Mouse (Mus musculus) hindbrain, postnatal 0 days (tissue): ENCODE measurements around the gene Timd2. TPM values are rescaled to one million over a fixed set of nuclear protein-coding genes. Genes with fewer than 3 reads are reported as not detected.

Experiments used
- ATAC-seq: fragments of 200-750 bp; cut with Nextera tagmentation; 2 replicates; pipeline ENCODE4 v1.8.0; 2017; ENCODE audit warnings: mild to moderate bottlenecking, moderate TSS enrichment, moderate library complexity
- DNase-seq: peaks from one replicate; pipeline ENCODE4 v3.0.0-alpha.2; 2015; ENCODE audit warnings: low spot score
- H3K27ac ChIP-seq: fragments of 300-500 bp; sonication (generic); 2 replicates; pipeline ENCODE4 v1.5.1; 2014; ENCODE audit warnings: mild to moderate bottlenecking
- H3K27me3 ChIP-seq: fragments of 300-500 bp; sonication (generic); 2 replicates; pipeline ENCODE4 v1.6.1; 2014; ENCODE audit warnings: low read length, mixed read lengths; ENCODE audit not compliant: insufficient read depth
- H3K36me3 ChIP-seq: fragments of 300-500 bp; sonication (generic); 2 replicates; pipeline ENCODE4 v1.6.1; 2014; ENCODE audit warnings: low read length, mixed read lengths; ENCODE audit not compliant: insufficient read depth
- H3K4me1 ChIP-seq: fragments of 300-500 bp; sonication (generic); 2 replicates; pipeline ENCODE4 v1.6.1; 2014; ENCODE audit warnings: antibody characterized with exemption, low read length, mixed read lengths; ENCODE audit not compliant: insufficient read depth
- H3K4me2 ChIP-seq: fragments of 300-500 bp; sonication (generic); 2 replicates; pipeline ENCODE4 v1.6.1; 2014; ENCODE audit warnings: low read depth, mild to moderate bottlenecking, low read length, moderate library complexity, mixed read lengths
- H3K4me3 ChIP-seq: fragments of 300-500 bp; sonication (generic); 2 replicates; pipeline ENCODE4 v1.5.1; 2014; ENCODE audit warnings: low read length
- H3K9ac ChIP-seq: fragments of 300-500 bp; sonication (generic); replicated peaks from 2 replicates; pipeline ENCODE4 v1.6.1; 2014; ENCODE audit warnings: mild to moderate bottlenecking, low read length, moderate library complexity, mixed read lengths
- H3K9me3 ChIP-seq: fragments of 300-500 bp; sonication (generic); 2 replicates; pipeline ENCODE4 v1.6.1; 2016; ENCODE audit warnings: low read length, mixed read lengths
- CTCF ChIP-seq: IDR thresholded peaks from 2 replicates; pipeline ENCODE4 v1.5.1; 2016; ENCODE audit warnings: antibody characterized with exemption, control low read depth, low read depth
- WGBS: fragments of 180-500 bp; shearing (Covaris S2); extraction: QIAGEN DNeasy Blood & Tissue Kit; methylation state at CpG from one replicate; pipeline ENCODE4 v1.1.7; 2014; 5-methylcytosine and 5-hydroxymethylcytosine counted together
- polyA plus RNA-seq: library from polyadenylated mRNA; unstranded; fragments of >200 nt; fragmentation: Nextera tagmentation; extraction: Ambion mirVana; gene quantifications from 2 replicates; pipeline ENCODE4 v1.2.1, GENCODE M21; 2015
- total RNA-seq: library from RNA; depleted of rRNA; stranded (reverse); fragments of >200 nt; gene quantifications from 2 replicates; pipeline ENCODE4 v1.2.3, GENCODE M21; 2014; rRNA removed

The Timd2 gene
- total and polyA plus RNA-seq, 2 experiments from 2014 or later, result 0.05 TPM; not detected in 1

DNA sequence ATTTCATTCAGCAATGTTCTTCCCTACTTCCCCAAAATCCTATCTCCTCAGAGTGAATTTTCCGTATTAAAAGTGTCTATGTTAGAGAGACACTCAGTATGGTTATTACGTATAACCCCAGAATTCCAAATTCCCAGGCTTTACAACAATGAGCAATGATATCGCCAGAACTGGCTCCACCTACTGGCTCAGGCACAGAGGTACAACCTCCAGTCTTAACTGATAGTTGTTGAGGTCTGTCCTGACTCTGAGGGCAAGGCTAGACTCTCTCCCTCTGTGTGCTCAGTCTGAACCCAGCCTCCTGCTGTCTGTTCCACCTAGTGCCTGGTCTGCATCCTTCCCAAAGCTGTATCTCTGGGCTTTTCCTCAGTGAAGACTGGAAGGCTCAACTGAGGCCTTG, 75.2 kb downstream of the Timd2 start:
- no peak overlapping the region for H3K4me2 ChIP-seq
- WGBS, result 24% methylated on average over 3 of the region's 3 CpGs
- H3K4me1 ChIP-seq, result no peaks in the 10 kb centered on the region
- no peak overlapping the region for H3K4me3 ChIP-seq
- H3K27ac ChIP-seq, result no peak overlapping the region
- DNase-seq (peak; percentile 74), ATAC-seq (peak; percentile 69; the same call in 1 of the 2 replicates)
- no peaks in the 10 kb centered on the region for H3K9me3 ChIP-seq
- H3K36me3 ChIP-seq, result no peaks in the 10 kb centered on the region
- no peak overlapping the region for H3K9ac ChIP-seq
- no peaks in the 10 kb centered on the region for H3K27me3 ChIP-seq
- peak; percentile 77 for TF ChIP-seq CTCF

DNA sequence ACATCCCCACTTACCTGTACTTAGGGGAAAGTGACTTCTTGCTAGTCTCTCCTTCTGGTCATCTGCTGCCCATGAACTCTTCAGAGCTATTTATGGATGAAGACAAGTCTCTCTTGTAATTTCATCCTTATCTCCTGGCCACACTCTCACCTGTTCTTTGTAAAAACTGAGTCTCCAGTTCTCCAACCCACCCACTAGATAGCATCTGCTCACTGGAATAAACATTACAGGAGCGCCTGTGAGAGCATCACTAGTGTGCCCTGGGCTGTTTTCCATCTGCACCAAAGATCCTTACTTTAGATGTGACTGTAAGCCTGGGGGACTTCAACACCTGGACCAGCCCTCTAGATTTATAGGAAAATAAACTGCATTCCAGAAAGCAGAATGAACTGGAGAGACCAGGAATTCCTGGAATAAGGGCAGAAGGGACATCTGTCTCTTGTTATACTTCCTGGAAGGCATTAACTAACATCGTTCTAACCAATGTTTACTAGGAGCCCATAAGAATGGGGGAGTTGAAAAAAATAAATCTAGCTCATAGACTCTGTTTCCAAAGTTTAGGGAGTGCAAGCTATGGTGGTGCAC, 77.6 kb downstream of the Timd2 start, which contains the start of gene Dppa1:
TSS of gene Dppa1 (minus strand) at position 51 of the 585 bp plus-strand sequence.
- no peak for TF ChIP-seq CTCF
- Histone ChIP-seq H3K9me3 (no peaks in the 10 kb centered on the region), H3K4me1 (no peaks in the 10 kb centered on the region), H3K4me2 (no peak within 1 kb of the TSS), H3K36me3 (no peaks in the 10 kb centered on the region), H3K27ac (no peak within 1 kb of the TSS), H3K4me3 (no peak within 1 kb of the TSS), H3K27me3 (no peaks in the 10 kb centered on the region), H3K9ac (no peak within 1 kb of the TSS)
- WGBS, result 84% methylated on average over 2 of the region's 2 CpGs
- DNase-seq (no peak), ATAC-seq (no peak)

DNA sequence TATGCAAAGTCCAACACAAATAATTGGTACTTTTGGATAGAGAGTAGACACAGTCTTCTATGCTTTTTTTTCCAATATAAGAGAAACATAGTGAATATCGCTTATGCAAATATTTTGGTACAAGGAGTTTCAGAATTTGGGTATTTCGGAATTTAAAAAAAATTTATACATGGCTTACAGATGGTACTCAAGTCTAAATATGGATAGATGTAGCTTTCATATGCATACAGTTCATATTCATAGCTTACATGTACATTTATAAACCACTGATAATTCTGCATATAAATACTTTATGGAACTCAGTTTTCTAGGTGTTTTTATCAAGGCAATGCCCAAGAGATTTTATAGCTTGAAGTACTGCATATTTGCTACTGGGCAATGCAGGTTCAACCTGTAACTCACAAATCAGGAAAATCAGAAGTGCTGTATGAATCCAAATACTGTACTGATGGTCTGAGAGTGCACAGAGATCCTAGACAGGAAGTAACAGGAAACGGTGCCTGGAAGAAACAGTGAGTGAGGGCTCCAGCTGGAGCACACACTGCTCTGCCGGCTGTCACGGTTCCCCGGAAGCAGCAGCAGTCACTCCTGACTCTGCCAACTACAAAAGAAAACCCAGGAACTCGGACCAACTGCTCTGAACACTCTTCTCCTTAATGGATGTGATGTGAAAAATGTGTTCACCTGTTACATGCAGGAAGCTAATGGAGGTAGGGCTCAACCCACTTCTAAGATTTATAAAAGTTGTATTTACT, 86.3 kb downstream of the Timd2 start:
- ATAC-seq, result no peak
- no peak for TF ChIP-seq CTCF
- DNase-seq, result no peak
- no peak overlapping the region for H3K27ac ChIP-seq
- no peak overlapping the region for H3K4me3 ChIP-seq
- no peaks in the 10 kb centered on the region for H3K4me1 ChIP-seq
- no peaks in the 10 kb centered on the region for H3K9me3 ChIP-seq
- H3K27me3 ChIP-seq, result no peaks in the 10 kb centered on the region
- no peak overlapping the region for H3K9ac ChIP-seq
- H3K36me3 ChIP-seq, result no peaks in the 10 kb centered on the region
- H3K4me2 ChIP-seq, result no peak overlapping the region
- WGBS, result 60% methylated on average over 7 of the region's 7 CpGs

DNA sequence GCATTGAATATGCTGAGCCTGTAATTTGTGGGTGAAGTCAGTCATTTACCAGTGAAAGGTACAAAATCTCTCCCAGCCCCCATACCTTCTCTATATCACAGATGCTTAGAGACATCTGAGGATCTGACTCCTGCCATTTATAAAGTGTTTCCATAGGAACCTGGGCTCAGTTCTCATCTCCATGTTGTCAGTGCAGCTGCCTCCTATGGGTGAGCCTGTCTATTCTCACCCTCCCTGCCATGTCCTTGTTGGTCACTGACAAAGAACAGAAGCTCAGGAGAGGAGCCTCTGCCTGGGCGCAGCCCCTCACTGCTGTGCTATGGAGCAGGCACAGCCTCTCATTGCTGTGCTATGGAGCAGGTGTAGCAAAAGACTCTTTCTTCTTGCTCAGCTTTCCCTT, 86.9 kb downstream of the Timd2 start:
- Histone ChIP-seq H3K4me2 (no peak overlapping the region), H3K27ac (no peak overlapping the region), H3K36me3 (no peaks in the 10 kb centered on the region), H3K4me1 (no peaks in the 10 kb centered on the region), H3K27me3 (no peaks in the 10 kb centered on the region), H3K9ac (no peak overlapping the region), H3K4me3 (no peak overlapping the region), H3K9me3 (no peaks in the 10 kb centered on the region)
- TF ChIP-seq CTCF, result no peak
- DNase-seq (no peak), ATAC-seq (no peak)
- WGBS, result 82% methylated on average over 1 of the region's 1 CpGs

Other genes with a start within 250 kb of the Timd2 start
- not detected in 2 replicates for gene Gm12169, start 182.8 kb downstream of the Timd2 start, total RNA-seq
- not detected in 2 replicates for gene Gm12169, start 182.8 kb downstream of the Timd2 start, polyA plus RNA-seq
- gene BC053393, start 135.5 kb downstream of the Timd2 start, total RNA-seq, result not detected in 2 replicates
- not detected in 2 replicates for gene BC053393, start 135.5 kb downstream of the Timd2 start, polyA plus RNA-seq
- gene Dppa1, start 77.8 kb downstream of the Timd2 start, total RNA-seq, result not detected in 2 replicates
- gene Dppa1, start 77.8 kb downstream of the Timd2 start, polyA plus RNA-seq, result not detected in 2 replicates
- not detected in 2 replicates for gene Havcr1, start 28.0 kb upstream of the Timd2 start, total RNA-seq
- gene Havcr1, start 28.0 kb upstream of the Timd2 start, polyA plus RNA-seq, result not detected in 2 replicates
- gene Timd4, start 103.7 kb upstream of the Timd2 start, total RNA-seq, result 0.43 TPM in 1 of 2 replicates, not detected in the other
- gene Timd4, start 103.7 kb upstream of the Timd2 start, polyA plus RNA-seq, result 0.15 TPM in 2 replicates